In the genomic region with DNA sequence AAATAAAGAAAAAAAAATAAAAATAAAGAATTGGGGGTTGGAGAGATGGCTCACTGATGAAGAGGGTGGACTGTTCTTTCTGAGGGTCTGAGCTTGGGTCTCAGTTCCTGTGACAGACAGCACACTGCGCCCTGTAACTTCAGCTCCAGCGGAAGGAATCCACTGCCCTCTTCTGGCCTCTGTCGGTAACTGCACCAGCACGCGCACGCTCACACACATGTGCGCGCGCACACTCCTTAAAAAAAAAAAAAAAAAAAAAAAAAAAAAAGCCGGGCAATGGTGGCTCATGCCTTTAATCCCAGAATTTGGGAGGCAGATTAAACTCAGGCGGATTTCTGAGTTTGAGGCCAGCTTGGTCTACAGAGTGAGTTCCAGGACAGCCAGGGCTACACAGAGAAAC, we compare ENCODE assay signal across 10 mouse cellular contexts. TPM values are rescaled to one million over a fixed set of nuclear protein-coding genes. Genes with fewer than 3 reads are reported as not detected.
DNase-seq lines count a peak whose midpoint lies in the region; ATAC-seq and TF ChIP-seq lines count a peak whose summit lies in the region.
"Had no signal": no experiment of that assay in that cellular context is flagged by ENCODE, and none has a peak within 500 bp of the region (broad histone marks: within the 10 kb centered on the region; RNA-seq: fewer than 3 reads in every experiment).

No protein-coding gene starts in this region.

- H3K27me3 ChIP-seq in lung, postnatal 0 days (replicated peaks; ENCODE audit: insufficient read depth, low read length) = no peaks in the 10 kb centered on the region
- H3K27me3 ChIP-seq in forebrain, embryonic 15.5 days = no peaks in the 10 kb centered on the region
- H3K27me3 ChIP-seq: limb, embryonic 13.5 days had no signal

- 58% methylated on average over 11 of the region's 11 CpGs for WGBS in lung, postnatal 0 days
- 45% methylated on average over 11 of the region's 11 CpGs for WGBS in forebrain, embryonic 15.5 days

- TF ChIP-seq CTCF in lung, postnatal 0 days (IDR thresholded peaks at IDR 0.05) = peak; percentile 38

- no peaks in the 10 kb centered on the region for H3K9me3 ChIP-seq in lung, postnatal 0 days (ENCODE audit: low read length)
- no peaks in the 10 kb centered on the region for H3K9me3 ChIP-seq in forebrain, embryonic 15.5 days
- H3K9me3 ChIP-seq: limb, embryonic 13.5 days had no signal

- H3K4me1 ChIP-seq in lung, postnatal 0 days (ENCODE audit: insufficient read depth, low read depth, low read length) = no peaks in the 10 kb centered on the region
- H3K4me1 ChIP-seq in forebrain, embryonic 15.5 days = no peaks in the 10 kb centered on the region

- no peaks in the 10 kb centered on the region for H3K36me3 ChIP-seq in lung, postnatal 0 days (ENCODE audit: insufficient read depth, low read length)
- no peaks in the 10 kb centered on the region for H3K36me3 ChIP-seq in forebrain, embryonic 15.5 days
- H3K36me3 ChIP-seq: limb, embryonic 13.5 days had no signal

- no peak for ATAC-seq in lung, postnatal 0 days
- peak; percentile 47; the same call in 1 of the 2 replicates for ATAC-seq in megakaryocyte progenitor cell, adult 5-6 weeks (replicated peaks; ENCODE audit: poor library complexity)
- no peak for ATAC-seq in forebrain, embryonic 15.5 days (replicated peaks)
- ATAC-seq: intestine, embryonic 16.5 days had no signal

- TF ChIP-seq EP300 in lung, postnatal 0 days (IDR thresholded peaks at IDR 0.05) = no peak

- no peak overlapping the region for H3K9ac ChIP-seq in lung, postnatal 0 days (replicated peaks; ENCODE audit: low read depth)
- no peak overlapping the region for H3K9ac ChIP-seq in forebrain, embryonic 15.5 days (replicated peaks)
- H3K9ac ChIP-seq: limb, embryonic 13.5 days had no signal

- peak; percentile 46 to 55 for DNase-seq in cerebellum, postnatal 10 days
- DNase-seq in cerebellum, postnatal 36 days = no peak
- DNase-seq in lung, postnatal 0 days (ENCODE audit: low spot score) = no peak
- DNase-seq in lung, postnatal 25 days (ENCODE audit: low spot score) = no peak
- peak; percentile 18 for DNase-seq in c-Kit-positive CD71-positive TER-119-positive erythroid progenitor cells, embryonic 14.5 days (ENCODE audit: low spot score)
- no peak for DNase-seq in cerebellum, adult 11 months

- no peak overlapping the region for H3K27ac ChIP-seq in lung, postnatal 0 days (ENCODE audit: low read length)
- no peak overlapping the region for H3K27ac ChIP-seq in forebrain, embryonic 15.5 days (replicated peaks)
- H3K27ac ChIP-seq: limb, embryonic 13.5 days had no signal

- no peak overlapping the region for H3K4me3 ChIP-seq in lung, postnatal 0 days (ENCODE audit: low read depth, low read length)
- H3K4me3 ChIP-seq in forebrain, embryonic 15.5 days = no peak overlapping the region
- H3K4me3 ChIP-seq: limb, embryonic 13.5 days had no signal

- H3K4me2 ChIP-seq in lung, postnatal 0 days (replicated peaks; ENCODE audit: low read depth, low read length) = no peak overlapping the region
- no peak overlapping the region for H3K4me2 ChIP-seq in forebrain, embryonic 15.5 days (replicated peaks)

RNA-seq across cellular contexts. Expression of a gene that starts 24.4 kb away (rescaled TPM):
- polyA plus RNA-seq in lung, postnatal 0 days (2015; fragmentation: Nextera tagmentation; extraction: Ambion mirVana) = 14.0 and 15.8 TPM in 2 replicates
- 14.7 and 19.0 TPM in 2 replicates for total RNA-seq in megakaryocyte progenitor cell, adult 5-6 weeks (2015)
- total RNA-seq in megakaryocyte progenitor cell, adult 5-6 weeks (2017) = 32.4 and 33.5 TPM in 2 replicates
- 30.5 and 31.6 TPM in 2 replicates for polyA plus RNA-seq in forebrain, embryonic 15.5 days (2015; fragmentation: Nextera tagmentation; extraction: Ambion mirVana)

Comparison
In these comparisons a context has a peak if more than half of its experiments do, and no peak if none do; other contexts are left out.
1. DNase-seq: peak in cerebellum, postnatal 10 days (2 of 2) and c-Kit-positive CD71-positive TER-119-positive erythroid progenitor cells, embryonic 14.5 days (single experiment); none in cerebellum, postnatal 36 days (0 of 2), lung, postnatal 0 days (single experiment), lung, postnatal 25 days (single experiment) and cerebellum, adult 11 months (single experiment).